Mouse (Mus musculus) G1E (cell line): ENCODE measurements around the gene Slc7a14.

Experiments used
- CTCF ChIP-seq: IDR thresholded peaks from 2 replicates; pipeline ENCODE4 v1.5.1; 2012; ENCODE audit warnings: low read depth, low read length, inconsistent platforms, mixed read lengths
- GATA1 ChIP-seq: IDR thresholded peaks from 2 replicates; pipeline ENCODE4 v1.6.1; 2012; ENCODE audit warnings: borderline replicate concordance, low read length, inconsistent platforms, mixed read lengths
- POLR2AphosphoS5 ChIP-seq: IDR thresholded peaks from 2 replicates; pipeline ENCODE4 v1.6.1; 2012; ENCODE audit warnings: low read depth, low read length, inconsistent platforms; ENCODE audit not compliant: insufficient replicate concordance
- TAL1 ChIP-seq: conservative IDR thresholded peaks from 2 replicates; pipeline ENCODE4 v1.6.1; 2012; ENCODE audit warnings: low read depth, low read length, inconsistent platforms, mixed read lengths

GRCm38 (mm10) chr3:31208046-31208445 is 102.1 kb downstream of the Slc7a14 start:
- no peak for TF ChIP-seq CTCF
- no peak for TF ChIP-seq TAL1
- no peak for TF ChIP-seq GATA1
- TF ChIP-seq POLR2AphosphoS5, result no peak
